Mouse (Mus musculus): ENCODE measurements at regions not wholly inside any gene's neighbourhood (a gene's known extent, or its start where the extent isn't known, plus 50 kb on each side); places are given as distances from the start of the nearest gene placed in this dataset.

- no peaks in the 10 kb centered on the region for H3K9me3 ChIP-seq (ENCODE audit: control insufficient read depth, low read length)
- H3K27ac ChIP-seq (ENCODE audit: low read depth, low read length): no peak overlapping the region
- no peaks in the 10 kb centered on the region for H3K36me3 ChIP-seq (ENCODE audit: control insufficient read depth, insufficient read depth, low read length)
- no peaks in the 10 kb centered on the region for H3K27me3 ChIP-seq (ENCODE audit: control insufficient read depth, insufficient read depth, low read length)
- H3K4me2 ChIP-seq (ENCODE audit: low read depth): no peak overlapping the region
- no peak for ATAC-seq (ENCODE audit: insufficient read depth, low FRiP score, low TSS enrichment)
- peak; percentile 60 for DNase-seq (ENCODE audit: low spot score)
- H3K4me3 ChIP-seq (ENCODE audit: low read depth, low read length): no peak overlapping the region
- no peak overlapping the region for H3K9ac ChIP-seq (ENCODE audit: low read length)
- WGBS: 47% methylated on average over 4 of the region's 4 CpGs
- H3K4me1 ChIP-seq (ENCODE audit: control insufficient read depth, insufficient read depth, low read length): no peaks in the 10 kb centered on the region
Observed at GRCm38 (mm10) chr12:56404833-56405232, 59.1 kb upstream of the Mbip start.

- H3K4me3 ChIP-seq (ENCODE audit: low read depth, low read length): no peak overlapping the region
- H3K9me3 ChIP-seq (ENCODE audit: control insufficient read depth, low read length): no peaks in the 10 kb centered on the region
- no peaks in the 10 kb centered on the region for H3K27me3 ChIP-seq (ENCODE audit: control insufficient read depth, insufficient read depth, low read length)
- no peaks in the 10 kb centered on the region for H3K4me1 ChIP-seq (ENCODE audit: control insufficient read depth, insufficient read depth, low read length)
- DNase-seq (ENCODE audit: low spot score): no peak
- no peak for ATAC-seq (ENCODE audit: insufficient read depth, low FRiP score, low TSS enrichment)
- H3K27ac ChIP-seq (ENCODE audit: low read depth, low read length): no peak overlapping the region
- H3K4me2 ChIP-seq (ENCODE audit: low read depth): no peak overlapping the region
- H3K9ac ChIP-seq (ENCODE audit: low read length): no peak overlapping the region
- WGBS: 89% methylated on average over 2 of the region's 2 CpGs
- H3K36me3 ChIP-seq (ENCODE audit: control insufficient read depth, insufficient read depth, low read length): no peaks in the 10 kb centered on the region
Observed at GRCm38 (mm10) chr12:56404262-56404661, 58.6 kb upstream of the Mbip start.

- no peak for ATAC-seq (ENCODE audit: insufficient read depth, low FRiP score, low TSS enrichment)
- H3K27ac ChIP-seq (ENCODE audit: low read depth, low read length): no peak overlapping the region
Observed at GRCm38 (mm10) chr12:56403626-56404025, 57.9 kb upstream of the Mbip start.

DNA sequence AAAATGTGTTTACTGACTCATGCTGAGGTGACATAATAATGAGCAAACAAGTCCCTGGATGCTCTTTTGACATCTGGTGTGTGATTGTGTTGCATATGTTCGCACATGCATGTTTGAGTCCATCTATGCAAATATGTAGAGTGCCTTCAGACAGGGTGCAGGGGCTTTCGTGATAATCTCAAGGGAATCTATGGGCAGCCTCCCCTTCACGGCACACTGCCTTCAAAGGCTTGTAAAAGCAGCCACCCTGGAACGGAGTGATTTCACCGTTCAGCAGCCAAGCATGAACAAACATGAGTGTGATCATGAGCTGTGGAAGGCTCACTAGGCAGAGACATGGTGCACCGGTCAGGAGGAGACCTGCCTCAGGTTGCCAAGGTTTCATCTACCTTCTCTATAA, 57.1 kb upstream of the Mbip start:
- DNase-seq (ENCODE audit: low spot score): no peak
- ATAC-seq (ENCODE audit: insufficient read depth, low FRiP score, low TSS enrichment): no peak

More at GRCm38 (mm10) chr12:56403626-56404025, 57.9 kb upstream of the Mbip start:
- H3K4me2 ChIP-seq (ENCODE audit: low read depth): no peak overlapping the region
- no peak overlapping the region for H3K4me3 ChIP-seq (ENCODE audit: low read depth, low read length)
- WGBS: 84% methylated on average over 6 of the region's 6 CpGs
- no peaks in the 10 kb centered on the region for H3K4me1 ChIP-seq (ENCODE audit: control insufficient read depth, insufficient read depth, low read length)
- DNase-seq (ENCODE audit: low spot score): no peak
- H3K9ac ChIP-seq (ENCODE audit: low read length): no peak overlapping the region
- H3K27me3 ChIP-seq (ENCODE audit: control insufficient read depth, insufficient read depth, low read length): no peaks in the 10 kb centered on the region
- H3K36me3 ChIP-seq (ENCODE audit: control insufficient read depth, insufficient read depth, low read length): no peaks in the 10 kb centered on the region
- H3K9me3 ChIP-seq (ENCODE audit: control insufficient read depth, low read length): no peaks in the 10 kb centered on the region

DNA sequence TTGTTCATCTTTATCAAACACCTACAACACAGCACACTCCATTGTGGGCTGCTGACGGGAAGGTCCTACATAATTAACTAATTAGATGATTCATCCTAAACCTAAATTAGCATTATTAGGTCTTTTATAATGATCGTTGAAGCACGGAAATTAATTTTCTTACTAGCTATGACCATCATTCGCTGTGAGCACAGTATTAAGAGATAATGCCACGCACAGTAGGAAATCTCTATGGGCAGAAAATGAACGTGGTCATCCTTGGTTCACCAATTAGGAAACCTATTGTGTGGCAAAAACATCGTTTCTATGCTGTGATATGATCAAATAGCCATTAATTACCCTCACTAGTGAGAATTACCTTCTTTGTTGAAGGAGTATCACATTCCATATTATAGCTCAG, 56.4 kb upstream of the Mbip start:
- no peak for ATAC-seq (ENCODE audit: insufficient read depth, low FRiP score, low TSS enrichment)
- H3K4me3 ChIP-seq (ENCODE audit: low read depth, low read length): no peak overlapping the region
- no peak overlapping the region for H3K27ac ChIP-seq (ENCODE audit: low read depth, low read length)
- 79% methylated on average over 7 of the region's 7 CpGs for WGBS
- no peak overlapping the region for H3K4me2 ChIP-seq (ENCODE audit: low read depth)
- H3K4me1 ChIP-seq (ENCODE audit: control insufficient read depth, insufficient read depth, low read length): no peaks in the 10 kb centered on the region
- no peak overlapping the region for H3K9ac ChIP-seq (ENCODE audit: low read length)
- no peak for DNase-seq (ENCODE audit: low spot score)
- no peaks in the 10 kb centered on the region for H3K36me3 ChIP-seq (ENCODE audit: control insufficient read depth, insufficient read depth, low read length)
- H3K27me3 ChIP-seq (ENCODE audit: control insufficient read depth, insufficient read depth, low read length): no peaks in the 10 kb centered on the region
- H3K9me3 ChIP-seq (ENCODE audit: control insufficient read depth, low read length): no peaks in the 10 kb centered on the region

More for the DNA sequence above, 57.1 kb upstream of the Mbip start:
- no peak overlapping the region for H3K27ac ChIP-seq (ENCODE audit: low read depth, low read length)
- no peak overlapping the region for H3K9ac ChIP-seq (ENCODE audit: low read length)
- WGBS: 81% methylated on average over 6 of the region's 6 CpGs
- H3K9me3 ChIP-seq (ENCODE audit: control insufficient read depth, low read length): no peaks in the 10 kb centered on the region
- H3K36me3 ChIP-seq (ENCODE audit: control insufficient read depth, insufficient read depth, low read length): no peaks in the 10 kb centered on the region
- no peaks in the 10 kb centered on the region for H3K4me1 ChIP-seq (ENCODE audit: control insufficient read depth, insufficient read depth, low read length)
- no peaks in the 10 kb centered on the region for H3K27me3 ChIP-seq (ENCODE audit: control insufficient read depth, insufficient read depth, low read length)
- H3K4me2 ChIP-seq (ENCODE audit: low read depth): no peak overlapping the region
- no peak overlapping the region for H3K4me3 ChIP-seq (ENCODE audit: low read depth, low read length)

All from neural tube, embryonic 11.5 days (tissue).